Mouse (Mus musculus): ENCODE results near the gene Ccdc155. TPM values are rescaled to one million over a fixed set of nuclear protein-coding genes. Genes with fewer than 3 reads are reported as not detected.
"Not testable (repeated sequence)": the region's sequence is repeated elsewhere in the genome, so short reads cannot be mapped to it uniquely, and the experiment has no call there.

Gene Ccdc155
- polyA plus RNA-seq, 1 experiment from 2014 or later: 0.90 TPM

DNA sequence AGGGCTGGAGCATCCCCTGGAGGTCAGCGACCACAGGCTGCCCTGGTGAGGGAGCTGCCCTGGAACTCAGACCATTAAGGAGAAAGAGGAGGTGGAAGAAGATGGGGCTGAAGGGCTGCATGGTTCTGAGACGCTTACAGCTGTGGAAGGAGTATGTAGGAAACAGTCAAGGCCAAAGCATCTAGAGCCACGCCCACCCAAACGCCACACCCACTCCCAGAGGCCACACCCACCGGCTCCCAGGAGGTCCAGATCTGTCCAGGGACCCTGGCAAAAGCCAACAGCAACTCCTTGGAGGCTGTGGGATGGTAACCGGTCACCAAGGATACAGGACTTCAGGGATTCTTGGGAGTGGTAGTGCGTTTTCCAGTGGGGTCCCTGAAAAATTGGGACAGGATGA lies 26.1 kb downstream of the Ccdc155 start:
- DNase-seq (ENCODE audit: low spot score) (no peak), ATAC-seq (replicated peaks; ENCODE audit: low FRiP score) (no peak)
- H3K4me3 ChIP-seq (ENCODE audit: low read depth, low read length): no peak overlapping the region
- H3K9ac ChIP-seq (ENCODE audit: low read length): no peak overlapping the region
- no peaks in the 10 kb centered on the region for H3K9me3 ChIP-seq (ENCODE audit: control insufficient read depth, low read length)
- H3K27me3 ChIP-seq (ENCODE audit: control insufficient read depth, insufficient read depth, low read length): peaks cover 95% of the 10 kb centered on the region
- no peaks in the 10 kb centered on the region for H3K36me3 ChIP-seq (ENCODE audit: control insufficient read depth, insufficient read depth, low read length)
- H3K27ac ChIP-seq (ENCODE audit: low read depth, low read length): no peak overlapping the region
- H3K4me2 ChIP-seq (ENCODE audit: low read depth, low read length, severe bottlenecking): no peak overlapping the region
- H3K4me1 ChIP-seq (replicated peaks; ENCODE audit: control insufficient read depth, insufficient read depth, low read length): peaks cover 11% of the 10 kb centered on the region
- 21% methylated on average over 7 of the region's 7 CpGs for WGBS

DNA sequence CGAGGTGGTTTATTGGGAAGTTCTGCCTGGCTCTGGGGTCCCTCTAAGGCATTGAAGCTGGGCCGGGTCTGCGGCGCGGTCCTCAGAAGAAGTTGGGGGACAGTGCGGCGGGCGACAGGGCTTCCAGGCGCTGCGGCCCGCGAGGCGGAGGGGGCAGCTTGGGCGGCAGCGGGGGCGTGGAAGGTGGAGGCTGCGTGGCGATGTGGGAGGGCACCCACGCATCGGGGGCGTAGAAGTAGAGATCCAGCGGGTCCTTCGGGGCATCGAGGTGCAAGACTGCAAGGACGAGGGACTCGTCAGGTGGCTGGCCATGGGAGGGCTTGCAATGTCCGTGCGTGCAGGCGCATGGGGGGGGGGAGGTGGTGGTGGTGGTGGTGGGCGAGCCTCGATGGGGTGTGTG lies 28.3 kb downstream of the Ccdc155 start:
- peak overlapping the region; percentile 38; the same call in 1 of the 2 replicates for H3K4me2 ChIP-seq (ENCODE audit: low read depth, low read length, severe bottlenecking)
- WGBS: 3% methylated on average over 29 of the region's 31 CpGs
- H3K36me3 ChIP-seq (ENCODE audit: control insufficient read depth, insufficient read depth, low read length): no peaks in the 10 kb centered on the region
- no peak overlapping the region for H3K27ac ChIP-seq (ENCODE audit: low read depth, low read length)
- H3K9ac ChIP-seq (ENCODE audit: low read length): 0 out of 2 replicates have a peak overlapping the region, but pooled peaks have one; percentile 20
- ATAC-seq (replicated peaks; ENCODE audit: low FRiP score) (no peak), DNase-seq (ENCODE audit: low spot score) (no peak)
- H3K4me1 ChIP-seq (replicated peaks; ENCODE audit: control insufficient read depth, insufficient read depth, low read length): peaks cover 10% of the 10 kb centered on the region
- peaks cover 73% of the 10 kb centered on the region for H3K27me3 ChIP-seq (ENCODE audit: control insufficient read depth, insufficient read depth, low read length)
- H3K4me3 ChIP-seq (ENCODE audit: low read depth, low read length): 0 out of 2 replicates have a peak overlapping the region, but pooled peaks have one; percentile 13
- no peaks in the 10 kb centered on the region for H3K9me3 ChIP-seq (ENCODE audit: control insufficient read depth, low read length)

DNA sequence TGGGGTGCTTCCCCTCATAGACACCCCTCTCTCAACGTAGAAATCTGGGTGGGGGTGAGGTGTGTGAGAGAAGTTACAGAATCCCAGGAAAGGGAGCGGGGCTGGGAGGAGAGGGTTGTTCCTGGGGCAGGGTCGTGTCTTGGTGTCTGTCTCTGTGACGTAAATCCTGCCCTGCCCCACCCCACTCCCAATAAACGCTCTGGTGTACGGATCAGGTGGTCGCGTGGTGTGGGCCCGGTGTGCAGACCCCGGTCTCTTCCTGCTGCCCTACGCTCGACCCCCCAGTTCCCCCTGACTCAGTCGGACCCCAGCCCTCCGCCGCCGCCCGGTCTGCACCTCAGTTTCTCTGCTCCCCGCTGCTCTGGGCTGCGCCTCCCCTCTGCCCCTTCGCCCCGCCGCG lies 28.8 kb downstream of the Ccdc155 start:
- ATAC-seq (replicated peaks; ENCODE audit: low FRiP score) (no peak), DNase-seq (ENCODE audit: low spot score) (no peak)
- Histone ChIP-seq H3K9me3 (ENCODE audit: control insufficient read depth, low read length) (no peaks in the 10 kb centered on the region), H3K4me1 (replicated peaks; ENCODE audit: control insufficient read depth, insufficient read depth, low read length) (peaks cover 9% of the 10 kb centered on the region), H3K36me3 (ENCODE audit: control insufficient read depth, insufficient read depth, low read length) (no peaks in the 10 kb centered on the region), H3K27ac (ENCODE audit: low read depth, low read length) (no peak overlapping the region), H3K4me3 (ENCODE audit: low read depth, low read length) (no peak overlapping the region), H3K4me2 (ENCODE audit: low read depth, low read length, severe bottlenecking) (peak overlapping the region; percentile 38), H3K27me3 (ENCODE audit: control insufficient read depth, insufficient read depth, low read length) (peaks cover 69% of the 10 kb centered on the region), H3K9ac (ENCODE audit: low read length) (0 out of 2 replicates have a peak overlapping the region, but pooled peaks have one; percentile 20)
- WGBS: 1% methylated on average over 23 of the region's 23 CpGs

DNA sequence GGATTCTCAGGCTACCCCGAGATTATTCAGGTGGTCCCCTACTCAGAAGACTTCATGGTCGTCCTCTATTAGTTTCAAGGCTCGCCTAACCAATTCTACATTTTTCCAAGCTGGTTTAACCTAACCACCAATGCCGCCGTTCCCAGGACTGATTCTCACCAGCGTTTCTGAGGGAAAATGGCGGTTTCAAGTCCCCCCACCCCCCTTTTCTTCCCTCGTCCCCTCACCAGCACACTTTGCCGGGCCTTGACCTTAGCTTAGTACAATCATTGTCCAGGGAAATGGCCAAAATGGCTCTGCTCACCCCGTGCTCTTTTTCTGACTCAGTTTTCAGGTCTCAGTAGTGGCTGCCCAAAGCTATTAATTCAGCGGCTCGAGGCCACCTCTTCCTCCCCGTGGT lies 29.3 kb downstream of the Ccdc155 start:
- WGBS: 2% methylated on average over 13 of the region's 13 CpGs

DNA sequence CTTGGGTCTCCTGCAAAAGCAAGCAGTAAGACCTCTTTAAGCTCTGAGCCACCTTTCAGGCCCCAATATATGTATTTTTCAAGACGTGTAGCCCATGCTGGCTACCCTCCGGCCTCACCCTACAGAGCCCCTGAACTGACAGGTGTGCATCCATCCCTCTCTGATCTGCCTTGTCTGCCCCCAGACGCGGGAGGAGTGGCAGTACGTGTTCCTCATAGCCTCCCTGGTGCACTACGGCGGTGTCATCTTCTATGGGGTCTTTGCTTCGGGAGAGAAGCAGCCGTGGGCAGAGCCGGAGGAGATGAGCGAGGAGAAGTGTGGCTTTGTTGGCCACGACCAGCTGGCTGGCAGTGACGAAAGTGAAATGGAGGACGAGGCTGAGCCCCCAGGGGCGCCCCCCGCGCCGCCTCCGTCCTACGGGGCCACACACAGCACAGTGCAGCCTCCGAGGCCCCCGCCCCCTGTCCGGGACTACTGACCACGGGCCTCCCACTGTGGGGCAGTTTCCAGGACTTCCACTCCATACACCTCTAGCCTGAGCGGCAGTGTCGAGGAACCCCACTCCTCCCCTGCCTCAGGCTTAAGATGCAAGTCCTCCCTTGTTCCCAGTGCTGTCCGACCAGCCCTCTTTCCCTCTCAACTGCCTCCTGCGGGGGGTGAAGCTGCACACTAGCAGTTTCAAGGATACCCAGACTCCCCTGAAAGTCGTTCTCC lies 30.0 kb downstream of the Ccdc155 start:
- no peak for ATAC-seq (replicated peaks; ENCODE audit: low FRiP score)
- Histone ChIP-seq H3K4me1 (replicated peaks; ENCODE audit: control insufficient read depth, insufficient read depth, low read length) (peaks cover 7% of the 10 kb centered on the region), H3K27me3 (ENCODE audit: control insufficient read depth, insufficient read depth, low read length) (peaks cover 60% of the 10 kb centered on the region), H3K9ac (ENCODE audit: low read length) (no peak overlapping the region), H3K9me3 (ENCODE audit: control insufficient read depth, low read length) (peaks cover 5% of the 10 kb centered on the region), H3K27ac (ENCODE audit: low read depth, low read length) (no peak overlapping the region), H3K4me2 (ENCODE audit: low read depth, low read length, severe bottlenecking) (peak overlapping the region; percentile 18; the same call in 1 of the 2 replicates), H3K36me3 (ENCODE audit: control insufficient read depth, insufficient read depth, low read length) (no peaks in the 10 kb centered on the region), H3K4me3 (ENCODE audit: low read depth, low read length) (0 out of 2 replicates have a peak overlapping the region, but pooled peaks have one; percentile 7)
- WGBS: 2% methylated on average over 26 of the region's 29 CpGs
- DNase-seq (ENCODE audit: low spot score): no peak

More for the DNA sequence above, 29.3 kb downstream of the Ccdc155 start:
- H3K9ac ChIP-seq (ENCODE audit: low read length): no peak overlapping the region
- ATAC-seq (replicated peaks; ENCODE audit: low FRiP score): no peak
- peaks cover 7% of the 10 kb centered on the region for H3K4me1 ChIP-seq (replicated peaks; ENCODE audit: control insufficient read depth, insufficient read depth, low read length)
- no peaks in the 10 kb centered on the region for H3K36me3 ChIP-seq (ENCODE audit: control insufficient read depth, insufficient read depth, low read length)
- peaks cover 64% of the 10 kb centered on the region for H3K27me3 ChIP-seq (ENCODE audit: control insufficient read depth, insufficient read depth, low read length)
- no peak for DNase-seq (ENCODE audit: low spot score)
- H3K4me2 ChIP-seq (ENCODE audit: low read depth, low read length, severe bottlenecking): no peak overlapping the region
- no peaks in the 10 kb centered on the region for H3K9me3 ChIP-seq (ENCODE audit: control insufficient read depth, low read length)
- no peak overlapping the region for H3K27ac ChIP-seq (ENCODE audit: low read depth, low read length)
- H3K4me3 ChIP-seq (ENCODE audit: low read depth, low read length): no peak overlapping the region

DNA sequence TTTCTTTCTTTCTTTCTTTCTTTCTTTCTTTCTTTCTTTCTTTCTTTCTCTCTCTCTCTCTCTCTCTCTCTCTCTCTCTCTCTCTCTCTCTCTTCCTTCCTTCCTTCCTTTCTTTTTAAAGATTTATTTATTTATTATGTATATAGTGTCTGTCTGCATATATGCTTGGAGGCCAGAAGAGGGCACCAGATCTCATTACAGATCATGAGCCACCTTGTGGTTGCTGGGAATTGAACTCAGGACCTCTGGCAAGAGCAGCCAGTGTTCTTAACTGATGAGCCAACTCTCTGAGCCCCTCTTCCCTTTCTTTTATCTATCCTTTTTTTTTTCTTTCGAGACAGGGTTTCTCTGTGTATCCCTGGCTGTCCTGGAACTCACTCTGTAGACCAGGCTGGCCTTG lies 30.9 kb downstream of the Ccdc155 start:
- WGBS: 65% methylated on average over 1 of the region's 1 CpGs
- not testable (repeated sequence) for ATAC-seq (replicated peaks; ENCODE audit: low FRiP score); H3K36me3 ChIP-seq (ENCODE audit: control insufficient read depth, insufficient read depth, low read length); H3K27ac ChIP-seq (ENCODE audit: low read depth, low read length); H3K9ac ChIP-seq (ENCODE audit: low read length); H3K4me3 ChIP-seq (ENCODE audit: low read depth, low read length); DNase-seq (ENCODE audit: low spot score); H3K4me2 ChIP-seq (ENCODE audit: low read depth, low read length, severe bottlenecking); H3K9me3 ChIP-seq (ENCODE audit: control insufficient read depth, low read length); H3K4me1 ChIP-seq (replicated peaks; ENCODE audit: control insufficient read depth, insufficient read depth, low read length)
- H3K27me3 ChIP-seq (ENCODE audit: control insufficient read depth, insufficient read depth, low read length): peaks cover 59% of the 10 kb centered on the region

DNA sequence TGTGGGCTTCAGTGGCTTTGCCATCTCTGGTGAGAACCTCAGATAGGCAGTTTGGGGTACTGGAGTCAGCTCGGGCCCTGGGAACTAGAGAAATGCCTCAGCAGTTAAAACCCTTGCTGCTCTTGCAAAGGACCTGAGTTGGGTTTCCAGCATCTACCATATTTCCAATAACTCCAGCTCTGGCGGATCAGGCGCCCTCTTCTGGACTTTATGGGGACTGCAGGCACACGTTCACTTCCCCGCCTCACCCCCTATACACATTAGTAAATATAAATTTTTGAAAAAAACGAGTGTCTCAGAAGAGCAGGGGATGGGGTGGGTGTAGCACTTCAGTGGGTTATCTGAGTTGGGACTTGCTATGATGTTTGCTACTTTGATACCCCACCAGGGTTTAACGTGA lies 31.7 kb downstream of the Ccdc155 start:
- no peak overlapping the region for H3K9ac ChIP-seq (ENCODE audit: low read length)
- H3K27me3 ChIP-seq (ENCODE audit: control insufficient read depth, insufficient read depth, low read length): peaks cover 59% of the 10 kb centered on the region
- ATAC-seq (replicated peaks; ENCODE audit: low FRiP score) (no peak), DNase-seq (ENCODE audit: low spot score) (no peak)
- no peak overlapping the region for H3K27ac ChIP-seq (ENCODE audit: low read depth, low read length)
- H3K9me3 ChIP-seq (ENCODE audit: control insufficient read depth, low read length): peaks cover 7% of the 10 kb centered on the region
- H3K36me3 ChIP-seq (ENCODE audit: control insufficient read depth, insufficient read depth, low read length): no peaks in the 10 kb centered on the region
- H3K4me2 ChIP-seq (ENCODE audit: low read depth, low read length, severe bottlenecking): no peak overlapping the region
- H3K4me3 ChIP-seq (ENCODE audit: low read depth, low read length): no peak overlapping the region
- WGBS: 56% methylated on average over 7 of the region's 7 CpGs
- H3K4me1 ChIP-seq (replicated peaks; ENCODE audit: control insufficient read depth, insufficient read depth, low read length): peaks cover 7% of the 10 kb centered on the region

DNA sequence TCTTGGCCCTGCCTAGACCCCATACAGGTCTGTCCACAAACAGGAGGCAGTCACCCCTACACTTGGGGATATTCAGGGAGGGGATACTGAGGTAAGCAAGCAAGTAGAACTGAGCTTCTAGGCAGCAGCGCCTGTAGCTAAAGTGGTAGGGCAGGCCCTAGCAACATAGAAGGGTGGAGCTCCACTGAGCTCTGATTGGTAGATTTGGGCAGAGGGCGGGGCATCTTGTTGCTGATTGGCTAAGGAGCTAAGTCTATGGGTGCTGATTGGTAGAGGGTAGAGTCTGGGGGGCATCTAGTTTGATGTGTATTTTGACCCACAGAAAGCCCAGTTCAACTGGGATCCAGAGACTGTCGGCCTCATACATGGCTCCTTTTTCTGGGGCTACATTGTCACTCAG lies 35.2 kb downstream of the Ccdc155 start:
- Histone ChIP-seq H3K4me2 (ENCODE audit: low read depth, low read length, severe bottlenecking) (no peak overlapping the region), H3K27me3 (ENCODE audit: control insufficient read depth, insufficient read depth, low read length) (peaks cover 58% of the 10 kb centered on the region), H3K27ac (ENCODE audit: low read depth, low read length) (no peak overlapping the region), H3K36me3 (ENCODE audit: control insufficient read depth, insufficient read depth, low read length) (no peaks in the 10 kb centered on the region), H3K9ac (ENCODE audit: low read length) (no peak overlapping the region), H3K9me3 (ENCODE audit: control insufficient read depth, low read length) (peaks cover 7% of the 10 kb centered on the region), H3K4me1 (replicated peaks; ENCODE audit: control insufficient read depth, insufficient read depth, low read length) (no peaks in the 10 kb centered on the region; the same call in 1 of the 2 replicates), H3K4me3 (ENCODE audit: low read depth, low read length) (no peak overlapping the region)
- DNase-seq (ENCODE audit: low spot score): no peak
- WGBS: 89% methylated on average over 3 of the region's 3 CpGs
- ATAC-seq (replicated peaks; ENCODE audit: low FRiP score): no peak

DNA sequence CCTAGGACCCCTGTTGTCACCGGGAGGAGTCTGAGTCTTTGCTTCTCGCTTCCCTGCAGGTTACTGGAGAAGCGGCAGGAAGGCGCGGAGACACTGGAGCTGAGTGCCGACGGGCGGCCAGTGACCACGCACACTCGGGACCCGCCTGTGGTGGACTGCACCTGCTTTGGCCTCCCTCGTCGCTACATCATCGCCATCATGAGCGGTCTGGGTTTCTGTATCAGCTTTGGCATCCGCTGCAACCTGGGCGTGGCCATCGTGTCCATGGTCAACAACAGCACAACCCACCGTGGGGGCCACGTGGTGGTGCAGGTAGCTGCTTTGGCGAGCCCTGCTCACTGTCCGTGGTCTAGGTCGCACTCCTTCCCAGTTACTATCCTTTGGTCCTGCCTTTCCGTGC lies 36.0 kb downstream of the Ccdc155 start:
- Histone ChIP-seq H3K9me3 (ENCODE audit: control insufficient read depth, low read length) (peaks cover 7% of the 10 kb centered on the region), H3K27me3 (ENCODE audit: control insufficient read depth, insufficient read depth, low read length) (peaks cover 60% of the 10 kb centered on the region), H3K4me1 (replicated peaks; ENCODE audit: control insufficient read depth, insufficient read depth, low read length) (peaks cover 4% of the 10 kb centered on the region; the same call in 1 of the 2 replicates), H3K9ac (ENCODE audit: low read length) (no peak overlapping the region), H3K4me2 (ENCODE audit: low read depth, low read length, severe bottlenecking) (no peak overlapping the region), H3K4me3 (ENCODE audit: low read depth, low read length) (no peak overlapping the region), H3K36me3 (ENCODE audit: control insufficient read depth, insufficient read depth, low read length) (no peaks in the 10 kb centered on the region), H3K27ac (ENCODE audit: low read depth, low read length) (no peak overlapping the region)
- ATAC-seq (replicated peaks; ENCODE audit: low FRiP score): no peak
- 3% methylated on average over 24 of the region's 24 CpGs for WGBS
- DNase-seq (ENCODE audit: low spot score): no peak
